Mouse (Mus musculus) regulatory T cell (primary cell): ENCODE measurements around the gene Gfod2.

Experiments
- in situ Hi-C: fragments of 300-600 bp; cut with MboI, MseI; formaldehyde crosslinking; loops from one replicate; pipeline ENCODE4 v1.15.1; 2025; ENCODE audit warnings: high pct_unique_total_duplicates

Gene Gfod2

DNA sequence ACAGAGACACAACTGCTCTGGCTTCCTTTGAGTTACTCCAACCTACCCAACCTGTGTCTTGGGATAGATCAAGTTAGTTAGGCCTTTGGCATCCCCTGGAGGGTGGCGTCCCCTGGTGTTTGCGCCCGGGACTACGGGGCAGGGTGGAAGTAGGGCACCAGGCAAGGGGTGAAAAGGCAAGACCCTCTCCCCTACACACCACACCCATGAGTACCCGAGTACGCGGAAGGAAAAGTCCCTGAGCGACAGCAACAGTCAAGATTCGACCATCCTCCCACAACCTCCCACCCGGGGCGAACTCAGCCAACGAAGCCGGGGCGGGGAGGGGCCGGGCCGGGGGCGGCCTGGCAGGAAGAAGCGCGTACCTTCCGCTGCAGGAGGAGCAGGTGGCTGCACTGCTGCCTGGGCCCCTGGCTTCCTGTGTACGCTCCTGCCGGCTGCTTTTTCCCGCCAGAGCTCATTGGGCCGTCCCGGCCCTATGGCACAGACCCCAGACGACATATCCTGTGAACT lies 72.6 kb downstream of the Gfod2 start, which contains the start of gene Carmil2:
Gene Carmil2, plus strand, starts transcription at position 479 of the 513 bp plus-strand sequence.
- in situ Hi-C loops, result loop anchor here (5.0 kb wide), 1 partner anchor 69 kb away; no protein-coding TSS in a partner anchor

- in situ Hi-C loops, result loop anchor here (5.0 kb wide), 1 partner anchor 68 kb away; no protein-coding TSS in a partner anchor
Measured at GRCm38 (mm10) chr8:105685325-105685724, 73.1 kb downstream of the Gfod2 start.

- in situ Hi-C loops, result no loop called here
Measured at GRCm38 (mm10) chr8:105677891-105678290, 80.6 kb downstream of the Gfod2 start.
